Mouse (Mus musculus) liver (tissue): ENCODE data around the gene Necap2.
A peak's percentile ranks its signal among the peaks of the same experiment; 100 is the strongest.

Experiments used
- DNase-seq: peaks from one replicate; pipeline ENCODE4 v3.0.0-alpha.2; 2020; ENCODE audit warnings: mixed read lengths

Gene Necap2

GRCm38 (mm10) chr4:141072502-141072901 is 5.7 kb downstream of the Necap2 start:
- no peak for DNase-seq

DNA sequence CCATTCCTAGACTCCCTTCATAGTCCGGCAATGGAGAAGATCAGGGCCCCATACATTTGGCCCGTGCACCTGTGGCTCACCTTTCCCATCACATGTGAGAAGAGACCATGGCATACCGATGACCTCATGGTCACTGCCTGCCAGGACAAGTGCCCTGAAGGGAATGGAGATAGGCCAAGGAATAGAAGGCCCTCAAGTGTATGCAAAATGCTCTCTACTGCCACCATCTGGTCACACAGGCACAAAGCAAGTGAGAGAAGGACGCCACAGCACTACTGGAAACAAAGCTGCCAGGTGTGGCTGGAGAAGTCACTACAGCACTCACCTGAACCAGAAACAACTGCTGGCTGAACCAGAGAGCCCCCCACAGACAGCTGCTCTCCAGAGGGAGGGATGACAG is 8.4 kb downstream of the Necap2 start:
- DNase-seq, result peak; percentile 67

GRCm38 (mm10) chr4:141068655-141069054 is 9.5 kb downstream of the Necap2 start:
- DNase-seq, result peak; percentile 77

GRCm38 (mm10) chr4:141067516-141068046 is 10.6 kb downstream of the Necap2 start:
- no peak for DNase-seq

- DNase-seq, result no peak
These were observed 11.2 kb downstream of the Necap2 start for GRCm38 (mm10) chr4:141066709-141067515.

DNA sequence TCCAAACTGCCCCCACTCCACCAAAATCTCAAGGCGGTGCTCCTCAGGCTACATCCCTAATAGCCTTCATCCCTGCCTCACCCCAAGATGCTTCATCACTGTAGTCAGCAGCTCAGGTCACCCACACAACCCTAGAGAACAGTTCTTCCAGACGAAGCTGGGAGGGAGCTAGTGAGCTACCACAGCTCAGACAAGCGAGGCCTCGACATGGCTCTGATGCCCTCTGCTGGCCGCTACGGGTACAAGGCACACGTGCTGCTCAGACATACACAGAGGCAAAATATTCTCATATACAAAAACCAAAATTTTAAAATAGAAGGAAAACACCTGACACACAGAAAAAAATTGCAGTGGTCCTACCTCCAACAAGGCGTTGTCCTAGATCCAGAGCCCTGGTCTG is 13.0 kb downstream of the Necap2 start:
- peak; percentile 89 for DNase-seq

GRCm38 (mm10) chr4:141064104-141064659 is 14.0 kb downstream of the Necap2 start:
- DNase-seq, result no peak

DNA sequence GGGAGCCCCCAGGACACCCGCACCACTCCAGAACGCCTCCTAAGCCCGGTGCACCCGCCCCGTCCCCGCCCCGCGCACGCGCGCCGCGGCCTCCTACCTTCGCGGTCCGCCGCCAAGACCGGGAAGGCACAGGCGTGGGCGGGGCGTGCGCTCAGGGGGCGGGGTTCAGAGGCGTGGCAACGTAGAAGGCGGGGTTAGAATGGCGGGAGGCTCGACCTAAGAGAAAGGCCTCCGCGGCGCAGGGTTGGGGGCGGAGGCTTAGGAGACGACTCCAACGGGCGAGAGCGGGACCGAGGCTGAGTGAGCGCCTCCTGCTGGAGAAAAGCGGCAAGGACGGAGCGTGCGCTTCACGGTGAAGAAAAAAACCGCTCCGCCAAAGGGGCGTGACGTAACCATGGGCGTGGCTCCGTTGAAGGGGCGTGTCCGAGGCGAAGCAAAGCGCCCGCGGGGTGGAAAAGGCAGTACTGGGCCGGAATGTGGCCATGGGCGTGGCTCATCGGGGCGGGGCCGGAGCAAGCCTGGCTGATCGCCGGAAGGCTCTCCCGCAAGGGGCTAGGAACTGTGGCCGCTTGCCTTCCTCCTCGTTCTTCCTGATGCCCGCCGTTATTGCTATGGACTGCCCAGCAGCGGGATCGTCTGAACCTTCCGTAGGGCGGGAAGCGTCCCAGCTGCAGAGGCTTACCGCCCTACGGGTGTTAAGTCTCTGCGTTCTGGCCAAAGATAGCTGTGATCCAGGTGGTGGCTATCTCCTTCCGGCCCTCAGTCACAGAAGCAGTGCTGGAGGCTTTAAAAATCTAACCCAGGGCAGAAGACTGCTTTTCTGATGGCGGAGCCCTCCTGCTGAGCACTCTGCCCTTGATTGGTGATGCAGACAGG is 17.5 kb downstream of the Necap2 start, which contains the start of gene Crocc:
Gene Crocc (minus strand): TSS at position 125 of the 876 bp plus-strand sequence.
- DNase-seq, result peak; percentile 99

- DNase-seq, result no peak
These were observed 18.3 kb downstream of the Necap2 start for GRCm38 (mm10) chr4:141059616-141060425.

GRCm38 (mm10) chr4:141058835-141059234 is 19.3 kb downstream of the Necap2 start:
- no peak for DNase-seq

DNA sequence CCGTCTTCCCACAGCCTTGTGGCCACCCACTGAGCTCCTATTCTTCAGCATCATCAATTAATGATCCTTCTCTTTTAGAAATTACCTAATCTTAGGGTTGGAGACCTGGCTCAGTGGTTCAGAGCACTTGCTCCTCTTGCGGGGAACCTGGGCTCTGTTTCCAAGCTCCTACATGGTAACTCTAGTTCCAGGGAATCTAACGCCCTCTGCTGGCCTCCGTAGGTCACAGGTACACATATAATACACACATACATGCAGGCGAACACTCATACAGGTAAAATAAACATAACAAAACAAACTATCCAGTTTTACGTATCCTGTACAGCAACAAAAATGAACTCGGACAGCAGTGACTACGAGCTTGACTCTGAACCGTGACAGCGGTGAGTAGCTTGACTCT is 21.2 kb downstream of the Necap2 start:
- DNase-seq, result no peak

DNA sequence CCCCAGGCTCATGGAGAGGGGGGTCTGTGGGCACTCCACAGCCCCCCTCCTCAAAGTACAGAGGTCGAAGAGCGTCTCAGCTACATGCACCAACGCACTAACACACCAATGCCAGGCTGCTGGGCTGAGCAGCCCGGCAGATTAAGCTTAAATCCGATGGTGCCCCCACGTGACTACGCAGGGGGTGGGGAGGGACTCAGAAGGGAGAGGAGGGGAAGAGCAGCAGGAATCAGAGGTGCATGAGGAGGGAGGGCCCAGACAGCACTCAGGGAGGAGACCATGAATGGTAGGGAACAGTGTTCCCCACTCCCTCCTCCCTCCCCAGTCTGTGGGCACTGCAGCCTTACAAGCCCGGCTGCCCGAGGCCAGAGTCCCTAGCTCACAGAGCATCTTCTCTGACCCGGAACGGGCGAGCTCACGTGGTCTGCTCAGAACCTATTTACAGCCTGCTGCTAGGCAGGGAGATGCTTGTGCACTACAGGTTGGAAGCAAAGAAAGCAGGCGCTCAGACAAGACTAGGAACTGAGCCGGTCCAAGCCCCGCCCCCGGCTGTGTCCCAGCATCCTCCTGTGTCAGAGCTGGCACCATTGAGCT is 24.5 kb downstream of the Necap2 start:
- DNase-seq, result no peak

GRCm38 (mm10) chr4:141053138-141053537 is 25.0 kb downstream of the Necap2 start:
- no peak for DNase-seq

- no peak for DNase-seq
These were observed 25.7 kb downstream of the Necap2 start for GRCm38 (mm10) chr4:141052442-141052841.

- no peak for DNase-seq
These were observed 28.7 kb downstream of the Necap2 start for GRCm38 (mm10) chr4:141049476-141049835.

- no peak for DNase-seq
These were observed 29.2 kb downstream of the Necap2 start for GRCm38 (mm10) chr4:141048810-141049475.

- DNase-seq, result peak; percentile 67
These were observed 33.3 kb downstream of the Necap2 start for GRCm38 (mm10) chr4:141044816-141045215.

- DNase-seq, result no peak
These were observed 37.0 kb downstream of the Necap2 start for GRCm38 (mm10) chr4:141041117-141041516.

DNA sequence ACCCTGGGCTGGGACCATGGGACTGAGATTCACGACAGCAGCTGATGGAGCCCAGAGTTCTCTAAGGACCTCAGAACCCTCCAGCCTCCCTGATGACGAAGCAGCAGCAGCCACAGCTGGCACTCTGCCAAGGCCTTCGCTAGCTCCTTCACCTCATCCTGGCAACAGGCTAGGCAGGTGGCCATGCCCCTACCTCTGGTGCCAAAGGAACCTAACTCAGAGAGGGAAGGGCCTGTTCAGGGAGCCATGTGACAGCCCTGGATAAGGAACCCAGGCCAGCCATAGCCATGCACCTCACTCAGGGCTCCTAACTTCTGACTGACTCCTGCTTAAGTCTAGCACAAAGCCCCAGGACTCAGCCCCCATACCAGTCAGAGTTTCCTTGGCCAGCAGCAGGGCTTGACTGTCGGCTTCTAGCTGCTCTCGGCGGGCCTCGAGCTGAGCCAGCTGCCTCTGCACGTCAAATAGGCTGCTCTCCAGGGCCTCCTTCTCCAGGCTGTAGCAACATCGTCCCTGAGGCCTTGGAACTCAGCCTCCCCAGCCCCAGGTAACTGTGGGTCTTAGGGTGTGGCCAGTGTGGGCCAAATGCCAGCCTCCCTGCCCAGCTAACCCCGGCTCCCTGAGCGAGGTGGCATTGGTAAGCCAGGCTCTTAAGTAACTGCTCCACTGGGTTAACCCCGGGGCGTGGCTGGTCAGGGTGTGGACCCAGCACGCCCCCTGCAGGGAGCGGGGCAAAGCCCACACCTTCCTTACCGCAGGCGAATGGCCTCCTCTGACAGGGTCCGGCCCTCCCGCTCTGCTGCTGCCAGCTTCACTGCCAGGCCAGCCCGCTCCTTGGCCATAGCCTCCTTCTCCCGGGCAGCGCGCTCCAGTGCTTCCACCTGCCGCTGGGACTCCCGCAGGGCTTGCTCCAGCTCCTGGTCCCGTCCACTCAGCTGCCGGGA is 44.3 kb downstream of the Necap2 start:
- no peak for DNase-seq

DNA sequence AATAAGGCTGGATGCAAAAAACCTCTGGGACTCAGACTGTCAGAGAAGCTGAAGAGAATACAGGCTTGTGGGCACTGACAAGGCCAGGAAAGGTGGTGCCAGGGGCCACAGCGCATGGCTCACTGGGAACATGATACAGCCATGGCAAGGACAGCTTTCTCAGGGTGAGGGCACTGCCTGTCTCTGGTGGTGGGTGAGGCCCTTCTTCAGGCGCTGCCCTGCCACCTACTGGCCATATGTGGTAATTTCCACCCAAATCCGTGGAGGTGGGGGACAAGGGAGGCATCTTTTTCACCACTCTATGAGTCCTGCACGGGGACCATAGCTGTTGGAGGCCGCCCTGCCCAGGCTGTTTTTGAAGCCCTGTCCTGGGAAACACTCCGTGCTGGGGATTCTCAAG is 46.4 kb downstream of the Necap2 start:
- DNase-seq, result peak; percentile 77
